Mouse (Mus musculus) heart, embryonic 14.5 days (tissue): Measurements from ENCODE around the gene Gnb5. TPM values are rescaled to one million over a fixed set of nuclear protein-coding genes. Genes with fewer than 3 reads are reported as not detected.

Source experiments
- ATAC-seq: fragments of 200-750 bp; cut with Nextera tagmentation; 2 replicates; pipeline ENCODE4 v1.8.0; 2017; ENCODE audit warnings: low read depth, moderate TSS enrichment; ENCODE audit not compliant: insufficient number of reproducible peaks, insufficient read depth, low FRiP score
- H3K27ac ChIP-seq, 2 experiments: fragments of 200-500 bp in 1 of 2; fragments of 300-500 bp in 1 of 2; sonication (generic) in 1 of 2; replicated peaks in 1 of 2; 2 replicates each; pipeline ENCODE4 v1.5.1; 2012 to 2014; ENCODE audit warnings: low read depth in 2 of 2, low read length in 2 of 2, control low read depth in 1 of 2, mild to moderate bottlenecking in 1 of 2, mixed read lengths in 1 of 2; ENCODE audit not compliant: control insufficient read depth in 1 of 2, insufficient read depth in 1 of 2
- H3K27me3 ChIP-seq: fragments of 300-500 bp; sonication (generic); 2 replicates; pipeline ENCODE4 v1.6.1; 2014; ENCODE audit warnings: mild to moderate bottlenecking, low read length, control low read depth; ENCODE audit not compliant: control insufficient read depth, insufficient read depth
- H3K36me3 ChIP-seq: fragments of 300-500 bp; sonication (generic); 2 replicates; pipeline ENCODE4 v1.6.1; 2014; ENCODE audit warnings: mild to moderate bottlenecking, control low read depth, low read length, mixed read lengths; ENCODE audit not compliant: control insufficient read depth, insufficient read depth
- H3K4me1 ChIP-seq, 2 experiments: fragments of 200-500 bp in 1 of 2; fragments of 300-500 bp in 1 of 2; sonication (generic) in 1 of 2; 2 replicates each; pipeline ENCODE4 v1.6.1; 2012 to 2014; ENCODE audit warnings: low read length in 2 of 2, control low read depth in 1 of 2, mixed read lengths in 1 of 2; ENCODE audit not compliant: control insufficient read depth in 2 of 2, insufficient read depth in 2 of 2
- H3K4me2 ChIP-seq: fragments of 300-500 bp; sonication (generic); 2 replicates; pipeline ENCODE4 v1.6.1; 2014; ENCODE audit warnings: mild to moderate bottlenecking, low read length
- H3K4me3 ChIP-seq, 2 experiments: fragments of 200-500 bp in 1 of 2; fragments of 300-500 bp in 1 of 2; sonication (generic) in 1 of 2; 2 replicates each; pipeline ENCODE4 v1.5.1; 2012 to 2014; ENCODE audit warnings: low read length in 2 of 2, mild to moderate bottlenecking in 2 of 2, control low read depth in 1 of 2, low read depth in 1 of 2, moderate library complexity in 1 of 2; ENCODE audit not compliant: control insufficient read depth in 1 of 2, insufficient read depth in 1 of 2
- H3K9ac ChIP-seq: fragments of 300-500 bp; sonication (generic); 2 replicates; pipeline ENCODE4 v1.6.1; 2014; ENCODE audit warnings: mild to moderate bottlenecking, low read length
- H3K9me3 ChIP-seq: fragments of 300-500 bp; sonication (generic); 2 replicates; pipeline ENCODE4 v1.6.1; 2016; ENCODE audit warnings: low read length, control low read depth; ENCODE audit not compliant: control insufficient read depth
- WGBS: fragments of 180-500 bp; shearing (Covaris S2); extraction: QIAGEN DNeasy Blood & Tissue Kit; methylation state at CpG from one replicate; pipeline ENCODE4 v1.1.7; 2014; 5-methylcytosine and 5-hydroxymethylcytosine counted together
- polyA plus RNA-seq: library from polyadenylated mRNA; unstranded; fragments of >200 nt; fragmentation: Nextera tagmentation; extraction: Ambion mirVana; gene quantifications from 2 replicates; pipeline ENCODE4 v1.2.1, GENCODE M21; 2014

The Gnb5 gene
- polyA plus RNA-seq, 1 experiment from 2014 or later: 66.5 TPM

DNA sequence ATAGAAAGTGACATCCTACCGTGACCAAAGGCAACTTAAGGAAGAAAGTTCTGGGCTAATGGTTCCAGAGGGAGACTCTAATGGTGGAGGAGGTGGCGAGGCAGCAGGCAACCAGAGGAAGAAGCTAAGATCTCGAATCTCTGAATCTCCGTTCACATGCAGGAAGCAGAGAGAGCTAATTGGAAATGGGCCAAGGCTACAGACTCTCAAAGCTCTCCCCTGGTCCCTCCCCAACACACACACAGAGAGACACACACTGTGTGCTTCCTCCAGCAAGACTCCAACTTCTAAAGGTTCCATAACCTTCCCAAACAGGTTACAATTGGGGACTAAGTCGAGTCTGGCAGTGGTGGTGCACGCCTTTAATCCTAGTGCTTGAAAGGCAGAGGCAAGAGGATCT, 35.7 kb upstream of the Gnb5 start:
- no peaks in the 10 kb centered on the region for H3K27me3 ChIP-seq
- H3K4me2 ChIP-seq: no peak overlapping the region
- H3K27ac ChIP-seq: no peak overlapping the region
- H3K9me3 ChIP-seq: no peaks in the 10 kb centered on the region
- no peak for ATAC-seq
- WGBS: 63% methylated on average over 6 of the region's 6 CpGs
- no peaks in the 10 kb centered on the region for H3K36me3 ChIP-seq
- H3K9ac ChIP-seq: no peak overlapping the region
- H3K4me1 ChIP-seq: no peaks in the 10 kb centered on the region
- H3K4me3 ChIP-seq: no peak overlapping the region

DNA sequence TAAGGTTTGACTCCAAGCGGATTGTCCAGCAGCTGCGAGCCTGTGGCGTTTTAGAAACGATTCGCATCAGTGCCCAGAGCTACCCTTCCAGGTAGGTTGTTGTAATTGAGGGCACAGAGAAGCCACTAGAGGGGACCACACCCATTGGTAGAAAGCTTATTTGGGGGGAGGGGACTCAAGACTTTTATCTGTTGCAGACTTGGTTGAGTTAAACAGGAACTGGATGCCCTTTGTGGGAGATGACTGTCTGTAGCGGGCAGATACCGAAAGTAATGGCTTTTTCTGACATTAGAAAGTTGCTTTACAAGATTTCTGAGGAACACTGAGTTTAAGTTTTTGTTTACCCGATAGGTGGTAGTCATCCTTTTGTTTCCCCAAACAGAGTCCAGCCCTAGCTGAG, 34.5 kb upstream of the Gnb5 start:
- ATAC-seq: no peak
- Histone ChIP-seq H3K27me3 (no peaks in the 10 kb centered on the region), H3K9ac (no peak overlapping the region), H3K4me1 (no peaks in the 10 kb centered on the region), H3K27ac (no peak overlapping the region), H3K9me3 (no peaks in the 10 kb centered on the region), H3K4me2 (no peak overlapping the region), H3K36me3 (no peaks in the 10 kb centered on the region), H3K4me3 (no peak overlapping the region)
- WGBS: 91% methylated on average over 8 of the region's 8 CpGs

DNA sequence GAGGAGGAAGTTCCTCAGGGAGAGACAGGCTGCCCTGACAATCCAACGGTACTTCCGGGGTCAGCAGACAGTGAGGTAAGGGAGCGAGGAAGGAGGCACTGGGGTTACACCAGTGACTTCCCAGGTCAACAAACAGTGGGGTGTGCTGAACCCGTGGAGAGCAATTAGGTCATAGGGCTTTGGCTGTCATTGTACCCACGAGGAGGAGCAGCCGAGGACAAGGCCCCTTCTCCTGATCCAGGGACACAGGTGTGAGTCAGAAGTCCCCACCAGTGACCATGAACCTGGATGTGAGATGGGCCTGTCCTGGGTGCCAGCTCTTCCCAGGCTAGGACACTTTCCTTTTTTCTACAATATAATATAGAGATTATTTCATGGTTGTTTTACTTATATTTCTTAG, 32.4 kb upstream of the Gnb5 start:
- H3K27me3 ChIP-seq: no peaks in the 10 kb centered on the region
- no peak overlapping the region for H3K4me3 ChIP-seq
- H3K9me3 ChIP-seq: no peaks in the 10 kb centered on the region
- no peaks in the 10 kb centered on the region for H3K36me3 ChIP-seq
- no peak overlapping the region for H3K27ac ChIP-seq
- H3K4me2 ChIP-seq: no peak overlapping the region
- H3K9ac ChIP-seq: no peak overlapping the region
- no peak for ATAC-seq
- no peaks in the 10 kb centered on the region for H3K4me1 ChIP-seq
- 70% methylated on average over 6 of the region's 6 CpGs for WGBS

DNA sequence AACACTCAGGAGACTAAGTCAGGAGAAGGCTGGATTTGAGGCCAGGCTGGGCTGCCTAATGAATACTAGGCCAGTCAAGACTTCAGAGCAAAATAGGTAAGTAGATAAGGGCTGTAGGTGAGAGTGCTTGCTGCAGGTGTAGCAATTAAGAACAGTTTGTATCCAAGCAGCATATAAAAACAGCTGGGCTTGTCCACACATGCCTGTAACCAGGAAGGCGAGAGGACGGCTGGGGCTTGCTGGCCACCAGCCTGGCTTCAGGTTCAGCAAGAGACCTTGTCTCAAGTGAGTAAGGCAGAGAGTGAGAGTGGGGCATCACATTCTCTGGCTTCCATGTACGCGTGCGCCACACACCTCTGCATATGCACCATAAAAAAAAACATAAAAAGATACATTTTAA, 31.6 kb upstream of the Gnb5 start:
- Histone ChIP-seq H3K9ac (no peak overlapping the region), H3K9me3 (no peaks in the 10 kb centered on the region), H3K4me1 (no peaks in the 10 kb centered on the region), H3K4me3 (no peak overlapping the region), H3K27ac (no peak overlapping the region), H3K4me2 (no peak overlapping the region), H3K36me3 (no peaks in the 10 kb centered on the region), H3K27me3 (no peaks in the 10 kb centered on the region)
- WGBS: 90% methylated on average over 5 of the region's 5 CpGs
- ATAC-seq: no peak

DNA sequence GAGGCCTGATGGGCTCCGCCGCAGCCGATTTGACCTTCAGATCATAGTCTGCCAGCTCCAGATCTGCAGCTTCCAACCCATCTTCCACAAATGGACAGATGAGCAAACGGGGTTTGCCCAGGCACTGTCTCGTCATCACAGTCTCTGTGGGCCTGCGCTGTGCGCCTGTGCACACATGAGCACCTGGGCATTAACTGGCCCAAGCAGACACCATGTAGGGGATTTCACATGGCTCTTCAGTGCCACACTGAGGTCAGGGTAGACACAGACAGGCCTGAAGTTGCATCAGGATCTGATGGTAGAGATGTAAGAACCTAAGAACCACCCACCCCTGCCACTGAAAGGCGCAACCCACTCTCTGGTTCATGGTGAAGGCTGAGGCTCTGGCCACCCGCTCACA, 31.0 kb upstream of the Gnb5 start:
- WGBS: 87% methylated on average over 9 of the region's 9 CpGs
- Histone ChIP-seq H3K4me3 (no peak overlapping the region), H3K4me1 (no peaks in the 10 kb centered on the region), H3K9me3 (no peaks in the 10 kb centered on the region), H3K27me3 (no peaks in the 10 kb centered on the region), H3K27ac (no peak overlapping the region), H3K9ac (no peak overlapping the region), H3K36me3 (no peaks in the 10 kb centered on the region), H3K4me2 (no peak overlapping the region)
- ATAC-seq: no peak

DNA sequence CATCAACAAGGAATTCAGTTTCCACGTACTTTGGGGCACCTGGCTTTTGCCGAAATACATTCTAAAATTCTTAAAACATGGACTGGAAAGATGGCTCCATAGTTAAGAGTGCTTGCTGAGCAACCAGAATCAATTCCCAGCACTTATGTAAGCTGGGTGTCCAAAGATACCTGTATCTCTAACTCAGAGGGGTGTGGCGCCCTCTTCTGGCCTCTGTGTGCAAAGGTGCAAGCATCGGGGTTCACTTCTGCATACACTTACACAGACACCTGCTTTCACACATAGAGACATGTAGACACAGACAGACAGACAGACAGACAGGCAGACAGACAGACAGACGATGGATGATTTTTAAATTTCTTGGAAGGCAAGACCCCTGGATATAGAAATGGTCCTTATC, 25.3 kb upstream of the Gnb5 start:
- ATAC-seq: no peak
- WGBS: 45% methylated on average over 5 of the region's 5 CpGs
- no peak overlapping the region for H3K4me2 ChIP-seq

DNA sequence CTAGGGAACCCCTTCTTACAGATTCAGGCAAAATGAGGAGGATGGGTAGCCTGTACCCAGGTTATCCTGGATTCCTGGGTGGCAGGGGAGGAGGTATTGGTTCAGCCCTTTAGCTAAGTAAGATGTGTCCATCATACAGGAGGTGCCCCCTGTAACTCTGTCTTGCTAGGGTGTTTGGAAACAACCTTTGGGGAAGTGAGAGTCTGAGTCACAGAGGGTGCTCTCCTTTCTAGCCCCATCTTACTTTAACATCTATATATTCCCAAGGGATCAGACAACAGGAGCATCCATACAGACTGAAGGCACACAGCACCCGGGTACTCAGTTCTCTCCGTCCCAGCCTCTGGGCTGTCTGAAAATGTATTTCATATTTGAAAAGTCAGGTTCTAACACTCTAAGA, 23.9 kb upstream of the Gnb5 start:
- H3K27me3 ChIP-seq: peaks cover 6% of the 10 kb centered on the region; the same call in 1 of the 2 replicates
- H3K36me3 ChIP-seq: no peaks in the 10 kb centered on the region
- no peaks in the 10 kb centered on the region for H3K4me1 ChIP-seq
- H3K4me2 ChIP-seq: no peak overlapping the region
- no peaks in the 10 kb centered on the region for H3K9me3 ChIP-seq
- no peak overlapping the region for H3K9ac ChIP-seq
- ATAC-seq: no peak
- H3K4me3 ChIP-seq: no peak overlapping the region
- 75% methylated on average over 2 of the region's 2 CpGs for WGBS
- H3K27ac ChIP-seq: no peak overlapping the region

More for the DNA sequence above, 25.3 kb upstream of the Gnb5 start:
- H3K9me3 ChIP-seq: no peaks in the 10 kb centered on the region
- no peaks in the 10 kb centered on the region for H3K36me3 ChIP-seq
- no peak overlapping the region for H3K4me3 ChIP-seq
- peaks cover 6% of the 10 kb centered on the region; the same call in 1 of the 2 replicates for H3K27me3 ChIP-seq
- no peak overlapping the region for H3K27ac ChIP-seq
- H3K9ac ChIP-seq: no peak overlapping the region
- no peaks in the 10 kb centered on the region for H3K4me1 ChIP-seq

DNA sequence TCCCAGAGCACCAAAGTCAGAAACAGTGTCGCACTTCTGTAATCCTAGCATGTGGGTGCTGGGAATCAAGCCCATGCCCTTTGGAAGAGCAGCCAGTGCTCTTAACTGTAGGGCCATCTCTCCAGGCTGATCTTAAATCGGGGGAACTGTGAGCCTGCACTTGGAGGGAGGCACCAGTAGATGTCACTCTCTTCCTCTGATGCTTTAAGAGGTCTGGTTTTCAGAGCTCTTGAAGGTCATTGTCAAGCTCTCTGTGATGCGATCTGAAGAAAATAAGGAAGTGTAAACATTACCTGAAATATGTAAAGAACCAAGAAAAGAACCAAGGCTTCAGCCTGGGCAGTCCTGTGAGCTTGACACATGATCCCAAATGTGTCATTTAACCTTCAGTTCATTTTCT, 23.3 kb upstream of the Gnb5 start:
- no peak overlapping the region for H3K4me3 ChIP-seq
- WGBS: 10% methylated on average over 3 of the region's 3 CpGs

More for the DNA sequence above, 23.3 kb upstream of the Gnb5 start:
- Histone ChIP-seq H3K4me1 (no peaks in the 10 kb centered on the region), H3K9me3 (no peaks in the 10 kb centered on the region), H3K4me2 (no peak overlapping the region), H3K36me3 (no peaks in the 10 kb centered on the region), H3K27ac (no peak overlapping the region), H3K9ac (no peak overlapping the region), H3K27me3 (peaks cover 6% of the 10 kb centered on the region; the same call in 1 of the 2 replicates)
- no peak for ATAC-seq
